Mouse (Mus musculus) C2C12 (cell line): ENCODE results near the gene Arid1a.

Experiments
- CEBPB ChIP-seq: IDR thresholded peaks from one replicate; pipeline ENCODE4 v1.6.1; 2011; ENCODE audit warnings: low read depth, mild to moderate bottlenecking, control low read depth, moderate library complexity
- CTCF ChIP-seq: IDR thresholded peaks from one replicate; pipeline ENCODE4 v1.5.1; 2011; ENCODE audit not compliant: control insufficient read depth, insufficient read depth, insufficient read length
- MAX ChIP-seq: IDR thresholded peaks from one replicate; pipeline ENCODE4 v1.6.1; 2011; ENCODE audit warnings: mild to moderate bottlenecking, control low read depth

GRCm38 (mm10) chr4:133759659-133760058 lies 3.1 kb upstream of the Arid1a start:
- TF ChIP-seq CTCF (no peak), MAX (no peak), CEBPB (no peak)
